9 mouse cellular contexts compared by ENCODE assay signal in the genomic region with DNA sequence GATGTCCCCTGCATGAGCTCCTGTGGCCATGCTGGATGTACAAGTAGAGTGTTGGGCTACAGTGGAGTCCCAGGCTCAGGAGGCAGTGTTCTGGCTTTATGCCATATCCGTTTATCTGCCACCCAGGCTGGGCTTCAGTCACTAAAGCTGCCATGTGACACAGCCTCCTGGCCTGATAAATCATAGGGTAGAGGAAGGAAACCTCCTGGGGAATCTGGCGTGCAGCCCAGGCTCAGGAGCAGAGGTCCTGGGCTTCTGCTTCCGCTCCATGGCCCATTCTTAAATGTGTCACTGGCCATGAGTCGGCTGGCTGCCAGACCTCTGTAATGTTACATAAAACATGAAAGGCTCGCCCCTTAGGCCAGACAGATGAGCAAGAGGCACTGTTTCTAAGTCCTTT. TPM values are rescaled to one million over a fixed set of nuclear protein-coding genes. Genes with fewer than 3 reads are reported as not detected.
A peak's percentile ranks its signal among the peaks of the same experiment; 100 is the strongest.
DNase-seq lines count a peak whose midpoint lies in the region; ATAC-seq and TF ChIP-seq lines count a peak whose summit lies in the region.
"Had no signal": no experiment of that assay in that cellular context is flagged by ENCODE, and none has a peak within 500 bp of the region (broad histone marks: within the 10 kb centered on the region; RNA-seq: fewer than 3 reads in every experiment).

No protein-coding gene starts in this region.

- no peak overlapping the region for H3K9ac ChIP-seq in hindbrain, embryonic 13.5 days
- H3K9ac ChIP-seq in heart, embryonic 12.5 days = no peak overlapping the region
- no peak overlapping the region for H3K9ac ChIP-seq in lung, embryonic 14.5 days
- H3K9ac ChIP-seq: limb, embryonic 12.5 days had no signal

- TF ChIP-seq CTCF in lung, embryonic 14.5 days (IDR thresholded peaks at IDR 0.05; ENCODE audit: low read depth) = no peak
- no peak for TF ChIP-seq CTCF in thymus, adult 2 months (IDR thresholded peaks at IDR 0.05; ENCODE audit: borderline replicate concordance, control insufficient read depth, extremely low read depth, insufficient read depth, low read length, poor library complexity)

- no peak for DNase-seq in hindbrain, embryonic 10.5 days (ENCODE audit: low spot score)
- peak; percentile 94 to 96 for DNase-seq in cerebellum, postnatal 25 days
- DNase-seq in kidney, postnatal 10 days = peak; percentile 99
- DNase-seq in lung, embryonic 14.5 days = peak; percentile 98
- DNase-seq in right cerebral cortex, adult 2 months (ENCODE audit: low spot score in 2 of 2) = peak; percentile 31 to 36
- no peak for DNase-seq in thymus, adult 2 months

- peaks cover 34% of the 10 kb centered on the region for H3K4me1 ChIP-seq in hindbrain, embryonic 13.5 days (replicated peaks)
- 0 out of 2 replicates have a peak, but pooled peaks cover 12% of the 10 kb centered on the region for H3K4me1 ChIP-seq in hindbrain, embryonic 10.5 days (replicated peaks)
- peaks cover 37% of the 10 kb centered on the region for H3K4me1 ChIP-seq in heart, embryonic 12.5 days (replicated peaks)
- peaks cover 39% of the 10 kb centered on the region for H3K4me1 ChIP-seq in lung, embryonic 14.5 days (ENCODE audit: insufficient read depth)
- H3K4me1 ChIP-seq in thymus, adult 2 months (replicated peaks; ENCODE audit: control insufficient read depth, insufficient read depth, low read length) = no peaks in the 10 kb centered on the region

- H3K27ac ChIP-seq in hindbrain, embryonic 13.5 days = peak overlapping the region; percentile 61
- no peak overlapping the region for H3K27ac ChIP-seq in hindbrain, embryonic 10.5 days
- H3K27ac ChIP-seq in heart, embryonic 12.5 days (ENCODE audit: poor library complexity, severe bottlenecking) = peak overlapping the region; percentile 65
- peak overlapping the region; percentile 91 for H3K27ac ChIP-seq in lung, embryonic 14.5 days (ENCODE audit: low read depth)
- no peak overlapping the region for H3K27ac ChIP-seq in thymus, adult 2 months (ENCODE audit: control insufficient read depth, insufficient read depth, low read length)
- H3K27ac ChIP-seq: limb, embryonic 12.5 days had no signal

- H3K4me3 ChIP-seq in hindbrain, embryonic 13.5 days = no peak overlapping the region
- H3K4me3 ChIP-seq in hindbrain, embryonic 10.5 days = no peak overlapping the region
- H3K4me3 ChIP-seq in heart, embryonic 12.5 days = no peak overlapping the region
- H3K4me3 ChIP-seq in lung, embryonic 14.5 days (ENCODE audit: low read depth, low read length) = no peak overlapping the region
- no peak overlapping the region for H3K4me3 ChIP-seq in thymus, adult 2 months (ENCODE audit: control insufficient read depth, insufficient read depth, low read length)
- H3K4me3 ChIP-seq: limb, embryonic 12.5 days had no signal

- TF ChIP-seq POLR2A in thymus, adult 2 months (IDR thresholded peaks at IDR 0.05; ENCODE audit: control insufficient read depth, extremely low read depth, insufficient read depth, low read length, poor library complexity) = no peak

- no peaks in the 10 kb centered on the region for H3K27me3 ChIP-seq in hindbrain, embryonic 13.5 days
- no peaks in the 10 kb centered on the region for H3K27me3 ChIP-seq in hindbrain, embryonic 10.5 days (ENCODE audit: insufficient read depth, poor library complexity, severe bottlenecking)
- no peaks in the 10 kb centered on the region for H3K27me3 ChIP-seq in heart, embryonic 12.5 days (replicated peaks)
- no peaks in the 10 kb centered on the region for H3K27me3 ChIP-seq in lung, embryonic 14.5 days (ENCODE audit: insufficient read depth, low read length)
- no peaks in the 10 kb centered on the region for H3K27me3 ChIP-seq in thymus, adult 2 months (ENCODE audit: control insufficient read depth, insufficient read depth, low read length)
- H3K27me3 ChIP-seq: limb, embryonic 12.5 days had no signal

- H3K4me2 ChIP-seq in hindbrain, embryonic 13.5 days = no peak overlapping the region
- H3K4me2 ChIP-seq in heart, embryonic 12.5 days = peak overlapping the region; percentile 17; the same call in 1 of the 2 replicates
- peak overlapping the region; percentile 10; the same call in 1 of the 2 replicates for H3K4me2 ChIP-seq in lung, embryonic 14.5 days
- H3K4me2 ChIP-seq: limb, embryonic 12.5 days had no signal

- ATAC-seq in hindbrain, embryonic 13.5 days (ENCODE audit: low FRiP score) = peak; percentile 81
- peak; percentile 76 for ATAC-seq in heart, embryonic 12.5 days (ENCODE audit: insufficient number of reproducible peaks, low FRiP score)
- ATAC-seq in lung, embryonic 14.5 days (ENCODE audit: insufficient read depth) = peak; percentile 83

- no peaks in the 10 kb centered on the region for H3K9me3 ChIP-seq in hindbrain, embryonic 13.5 days
- peaks cover 5% of the 10 kb centered on the region; the same call in 1 of the 2 replicates for H3K9me3 ChIP-seq in hindbrain, embryonic 10.5 days
- H3K9me3 ChIP-seq in heart, embryonic 12.5 days (replicated peaks) = peaks cover 15% of the 10 kb centered on the region
- no peaks in the 10 kb centered on the region for H3K9me3 ChIP-seq in lung, embryonic 14.5 days (ENCODE audit: low read depth, low read length)

- H3K36me3 ChIP-seq in hindbrain, embryonic 13.5 days = no peaks in the 10 kb centered on the region
- no peaks in the 10 kb centered on the region for H3K36me3 ChIP-seq in hindbrain, embryonic 10.5 days
- no peaks in the 10 kb centered on the region for H3K36me3 ChIP-seq in heart, embryonic 12.5 days
- no peaks in the 10 kb centered on the region for H3K36me3 ChIP-seq in lung, embryonic 14.5 days (ENCODE audit: insufficient read depth)
- no peaks in the 10 kb centered on the region for H3K36me3 ChIP-seq in thymus, adult 2 months (ENCODE audit: control insufficient read depth, insufficient read depth, low read length)
- H3K36me3 ChIP-seq: limb, embryonic 12.5 days had no signal

- 27% methylated on average over 5 of the region's 5 CpGs for WGBS in hindbrain, embryonic 13.5 days
- WGBS in hindbrain, embryonic 10.5 days = 71% methylated on average over 5 of the region's 5 CpGs
- 22% methylated on average over 5 of the region's 5 CpGs for WGBS in heart, embryonic 12.5 days
- WGBS in lung, embryonic 14.5 days = 18% methylated on average over 5 of the region's 5 CpGs
- 10% methylated on average over 5 of the region's 5 CpGs for WGBS in thymus, adult 2 months

RNA-seq across cellular contexts. Expression of a gene that starts 31.3 kb away (rescaled TPM):
- polyA plus RNA-seq in hindbrain, embryonic 13.5 days (2015; fragmentation: Nextera tagmentation; extraction: Ambion mirVana) = not detected in 2 replicates
- not detected in 2 replicates for polyA plus RNA-seq in hindbrain, embryonic 10.5 days (2016; fragmentation: Nextera tagmentation; extraction: Ambion mirVana)
- not detected in 2 replicates for polyA plus RNA-seq in heart, embryonic 12.5 days (2016; fragmentation: Nextera tagmentation; extraction: Ambion mirVana)
- not detected in 2 replicates for polyA plus RNA-seq in lung, embryonic 14.5 days (2014; fragmentation: Nextera tagmentation; extraction: Ambion mirVana)
- 0.18 and 0.30 TPM in 2 replicates for polyA plus RNA-seq in thymus, adult 2 months (2012; rRNA removed)
- polyA plus RNA-seq: limb, embryonic 12.5 days had no signal

RNA-seq across cellular contexts. Expression of a gene that starts 36.7 kb away (rescaled TPM):
- polyA plus RNA-seq in hindbrain, embryonic 13.5 days (2015; fragmentation: Nextera tagmentation; extraction: Ambion mirVana) = 23.5 and 25.8 TPM in 2 replicates
- 12.9 and 15.8 TPM in 2 replicates for polyA plus RNA-seq in hindbrain, embryonic 10.5 days (2016; fragmentation: Nextera tagmentation; extraction: Ambion mirVana)
- polyA plus RNA-seq in heart, embryonic 12.5 days (2016; fragmentation: Nextera tagmentation; extraction: Ambion mirVana) = 57.1 and 60.7 TPM in 2 replicates
- 43.5 and 47.1 TPM in 2 replicates for polyA plus RNA-seq in lung, embryonic 14.5 days (2014; fragmentation: Nextera tagmentation; extraction: Ambion mirVana)
- polyA plus RNA-seq in thymus, adult 2 months (2012; rRNA removed) = 131 and 163 TPM in 2 replicates

Comparison
In these comparisons a context has a peak if more than half of its experiments do, and no peak if none do; other contexts are left out.
1. H3K27ac ChIP-seq: peak in hindbrain, embryonic 13.5 days (single experiment), heart, embryonic 12.5 days (single experiment) and lung, embryonic 14.5 days (single experiment); none in hindbrain, embryonic 10.5 days (single experiment) and thymus, adult 2 months (single experiment).
2. DNase-seq: peak in cerebellum, postnatal 25 days (2 of 2), kidney, postnatal 10 days (single experiment), lung, embryonic 14.5 days (single experiment) and right cerebral cortex, adult 2 months (2 of 2); none in hindbrain, embryonic 10.5 days (single experiment) and thymus, adult 2 months (single experiment).
3. Peak in every context shown above with its lines, with median percentiles within 50 percentile points of each other: ATAC-seq.